Mouse (Mus musculus): Measurements from ENCODE around the gene Lrrc55. TPM values are rescaled to one million over a fixed set of nuclear protein-coding genes. Genes with fewer than 3 reads are reported as not detected.

Gene Lrrc55
- polyA plus RNA-seq, 1 experiment from 2014 or later: 2.8 TPM

- Histone ChIP-seq H3K27me3 (no peaks in the 10 kb centered on the region), H3K36me3 (replicated peaks) (no peaks in the 10 kb centered on the region), H3K4me1 (peaks cover 17% of the 10 kb centered on the region), H3K9me3 (no peaks in the 10 kb centered on the region), H3K9ac (no peak overlapping the region), H3K4me2 (no peak overlapping the region), H3K4me3 (replicated peaks) (no peak overlapping the region), H3K27ac (0 out of 2 replicates have a peak overlapping the region, but pooled peaks have one; percentile 19)
- ATAC-seq (ENCODE audit: low FRiP score): peak; percentile 67
- 10% methylated on average over 1 of the region's 1 CpGs for WGBS
These were observed 35.3 kb downstream of the Lrrc55 start for GRCm38 (mm10) chr2:85161638-85162093.

- H3K4me3 ChIP-seq (replicated peaks): no peak overlapping the region
- H3K9ac ChIP-seq: no peak overlapping the region
- no peaks in the 10 kb centered on the region for H3K36me3 ChIP-seq (replicated peaks)
- H3K27ac ChIP-seq: no peak overlapping the region
- no peak overlapping the region for H3K4me2 ChIP-seq
- ATAC-seq (ENCODE audit: low FRiP score): peak; percentile 68
- H3K4me1 ChIP-seq: peaks cover 17% of the 10 kb centered on the region
- H3K27me3 ChIP-seq: no peaks in the 10 kb centered on the region
- H3K9me3 ChIP-seq: no peaks in the 10 kb centered on the region
- 84% methylated on average over 4 of the region's 4 CpGs for WGBS
These were observed 35.9 kb downstream of the Lrrc55 start for GRCm38 (mm10) chr2:85160901-85161637.

GRCm38 (mm10) chr2:85157382-85157781, 39.6 kb downstream of the Lrrc55 start:
- Histone ChIP-seq H3K4me2 (no peak overlapping the region), H3K9me3 (no peaks in the 10 kb centered on the region), H3K36me3 (replicated peaks) (no peaks in the 10 kb centered on the region), H3K4me1 (peaks cover 14% of the 10 kb centered on the region), H3K4me3 (replicated peaks) (no peak overlapping the region), H3K9ac (no peak overlapping the region), H3K27me3 (no peaks in the 10 kb centered on the region), H3K27ac (no peak overlapping the region)
- WGBS: 93% methylated on average over 3 of the region's 3 CpGs
- no peak for ATAC-seq (ENCODE audit: low FRiP score)

DNA sequence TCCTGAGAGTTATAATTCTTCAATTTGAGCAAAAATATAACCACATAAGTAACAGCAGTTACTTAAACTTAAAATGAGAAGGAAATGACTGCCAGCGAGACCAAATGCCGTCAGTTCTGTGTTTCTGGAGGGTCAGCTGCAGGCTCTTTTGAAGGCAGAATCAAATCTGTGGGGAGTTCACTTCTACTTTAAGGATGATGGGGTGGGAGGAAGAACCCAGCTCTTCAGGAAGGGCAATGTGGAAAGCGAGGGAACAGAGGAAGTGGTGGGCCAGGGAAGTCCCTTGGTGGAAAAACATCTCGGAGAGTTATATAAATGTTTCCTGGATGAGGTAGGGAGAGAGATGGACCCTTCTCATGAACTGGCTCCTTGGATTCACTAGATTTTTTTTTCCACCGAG, 40.9 kb downstream of the Lrrc55 start:
- no peaks in the 10 kb centered on the region for H3K9me3 ChIP-seq
- H3K36me3 ChIP-seq (replicated peaks): no peaks in the 10 kb centered on the region
- H3K27ac ChIP-seq: no peak overlapping the region
- no peak for ATAC-seq (ENCODE audit: low FRiP score)
- H3K4me2 ChIP-seq: no peak overlapping the region
- no peaks in the 10 kb centered on the region for H3K27me3 ChIP-seq
- H3K4me3 ChIP-seq (replicated peaks): no peak overlapping the region
- 0 out of 2 replicates have a peak, but pooled peaks cover 6% of the 10 kb centered on the region for H3K4me1 ChIP-seq
- H3K9ac ChIP-seq: no peak overlapping the region
- WGBS: 92% methylated on average over 5 of the region's 5 CpGs

- no peaks in the 10 kb centered on the region for H3K27me3 ChIP-seq
- no peak overlapping the region for H3K4me3 ChIP-seq (replicated peaks)
- H3K4me2 ChIP-seq: no peak overlapping the region
- WGBS: 92% methylated on average over 9 of the region's 9 CpGs
- H3K9ac ChIP-seq: no peak overlapping the region
- H3K36me3 ChIP-seq (replicated peaks): no peaks in the 10 kb centered on the region
- H3K9me3 ChIP-seq: no peaks in the 10 kb centered on the region
- H3K4me1 ChIP-seq: no peaks in the 10 kb centered on the region
- H3K27ac ChIP-seq: no peak overlapping the region
- no peak for ATAC-seq (ENCODE audit: low FRiP score)
These were observed 41.7 kb downstream of the Lrrc55 start for GRCm38 (mm10) chr2:85155334-85155733.

- no peak overlapping the region for H3K9ac ChIP-seq
- ATAC-seq (ENCODE audit: low FRiP score): no peak
- H3K4me3 ChIP-seq (replicated peaks): no peak overlapping the region
- no peaks in the 10 kb centered on the region for H3K36me3 ChIP-seq (replicated peaks)
- H3K27me3 ChIP-seq: no peaks in the 10 kb centered on the region
- WGBS: 88% methylated on average over 2 of the region's 2 CpGs
- no peak overlapping the region for H3K27ac ChIP-seq
- H3K4me2 ChIP-seq: no peak overlapping the region
- H3K4me1 ChIP-seq: no peaks in the 10 kb centered on the region
- no peaks in the 10 kb centered on the region for H3K9me3 ChIP-seq
These were observed 45.8 kb downstream of the Lrrc55 start for GRCm38 (mm10) chr2:85151233-85151632.

- H3K4me3 ChIP-seq (replicated peaks): no peak overlapping the region
- ATAC-seq (ENCODE audit: low FRiP score): no peak
- no peaks in the 10 kb centered on the region for H3K4me1 ChIP-seq
- no peaks in the 10 kb centered on the region for H3K36me3 ChIP-seq (replicated peaks)
- no peaks in the 10 kb centered on the region for H3K27me3 ChIP-seq
- H3K9ac ChIP-seq: no peak overlapping the region
- 85% methylated on average over 1 of the region's 1 CpGs for WGBS
- H3K9me3 ChIP-seq: no peaks in the 10 kb centered on the region
- no peak overlapping the region for H3K27ac ChIP-seq
- H3K4me2 ChIP-seq: no peak overlapping the region
These were observed 46.6 kb downstream of the Lrrc55 start for GRCm38 (mm10) chr2:85150373-85150772.

GRCm38 (mm10) chr2:85147481-85147880, 49.5 kb downstream of the Lrrc55 start:
- H3K4me3 ChIP-seq (replicated peaks): no peak overlapping the region
- H3K4me1 ChIP-seq: no peaks in the 10 kb centered on the region
- H3K27me3 ChIP-seq: no peaks in the 10 kb centered on the region
- H3K36me3 ChIP-seq (replicated peaks): no peaks in the 10 kb centered on the region
- H3K4me2 ChIP-seq: no peak overlapping the region
- H3K9ac ChIP-seq: no peak overlapping the region
- no peak overlapping the region for H3K27ac ChIP-seq
- no peaks in the 10 kb centered on the region for H3K9me3 ChIP-seq
- WGBS: 88% methylated on average over 2 of the region's 2 CpGs
- no peak for ATAC-seq (ENCODE audit: low FRiP score)

GRCm38 (mm10) chr2:85145346-85145745, 51.7 kb downstream of the Lrrc55 start:
- WGBS: 82% methylated on average over 3 of the region's 3 CpGs
- H3K4me3 ChIP-seq (replicated peaks): no peak overlapping the region
- no peak for ATAC-seq (ENCODE audit: low FRiP score)
- H3K9me3 ChIP-seq: no peaks in the 10 kb centered on the region
- H3K4me2 ChIP-seq: no peak overlapping the region
- no peaks in the 10 kb centered on the region for H3K4me1 ChIP-seq
- no peaks in the 10 kb centered on the region for H3K36me3 ChIP-seq (replicated peaks)
- H3K9ac ChIP-seq: no peak overlapping the region
- H3K27me3 ChIP-seq: no peaks in the 10 kb centered on the region
- no peak overlapping the region for H3K27ac ChIP-seq

- Histone ChIP-seq H3K36me3 (replicated peaks) (no peaks in the 10 kb centered on the region), H3K27me3 (no peaks in the 10 kb centered on the region), H3K9ac (no peak overlapping the region), H3K27ac (no peak overlapping the region), H3K9me3 (no peaks in the 10 kb centered on the region), H3K4me1 (no peaks in the 10 kb centered on the region), H3K4me3 (replicated peaks) (no peak overlapping the region), H3K4me2 (no peak overlapping the region)
- WGBS: 88% methylated on average over 2 of the region's 2 CpGs
- no peak for ATAC-seq (ENCODE audit: low FRiP score)
These were observed 52.1 kb downstream of the Lrrc55 start for GRCm38 (mm10) chr2:85144908-85145307.

GRCm38 (mm10) chr2:85140833-85141232, 56.2 kb downstream of the Lrrc55 start:
- H3K27me3 ChIP-seq: no peaks in the 10 kb centered on the region; the same call in 1 of the 2 replicates
- no peak for ATAC-seq (ENCODE audit: low FRiP score)
- H3K4me3 ChIP-seq (replicated peaks): no peak overlapping the region
- H3K27ac ChIP-seq: no peak overlapping the region
- no peaks in the 10 kb centered on the region for H3K4me1 ChIP-seq
- no peaks in the 10 kb centered on the region for H3K9me3 ChIP-seq
- H3K36me3 ChIP-seq (replicated peaks): no peaks in the 10 kb centered on the region
- H3K4me2 ChIP-seq: no peak overlapping the region
- H3K9ac ChIP-seq: no peak overlapping the region

DNA sequence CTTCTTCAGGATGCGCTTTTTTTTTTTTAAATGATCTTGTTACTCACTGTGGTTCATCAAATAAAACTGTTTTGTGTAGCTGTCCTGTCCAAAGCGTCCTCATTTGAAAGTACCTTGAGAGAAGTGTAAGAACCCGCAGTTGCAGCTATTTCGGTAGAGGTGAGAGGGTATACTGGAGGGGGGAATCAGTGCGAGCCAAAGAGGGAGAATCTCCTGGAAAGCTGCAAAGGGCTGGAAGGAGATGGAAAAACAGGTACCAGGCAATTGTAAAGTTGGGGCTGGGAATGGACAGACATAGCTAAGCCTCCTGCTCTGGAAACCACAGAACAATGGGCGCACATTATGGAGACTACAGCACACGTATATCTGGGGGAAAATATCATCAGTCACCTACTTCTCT, 57.2 kb downstream of the Lrrc55 start:
- Histone ChIP-seq H3K27ac (no peak overlapping the region), H3K27me3 (no peaks in the 10 kb centered on the region; the same call in 1 of the 2 replicates), H3K9me3 (no peaks in the 10 kb centered on the region), H3K4me1 (no peaks in the 10 kb centered on the region), H3K4me2 (no peak overlapping the region), H3K36me3 (replicated peaks) (no peaks in the 10 kb centered on the region), H3K9ac (no peak overlapping the region), H3K4me3 (replicated peaks) (no peak overlapping the region)
- no peak for ATAC-seq (ENCODE audit: low FRiP score)
- 77% methylated on average over 7 of the region's 7 CpGs for WGBS

DNA sequence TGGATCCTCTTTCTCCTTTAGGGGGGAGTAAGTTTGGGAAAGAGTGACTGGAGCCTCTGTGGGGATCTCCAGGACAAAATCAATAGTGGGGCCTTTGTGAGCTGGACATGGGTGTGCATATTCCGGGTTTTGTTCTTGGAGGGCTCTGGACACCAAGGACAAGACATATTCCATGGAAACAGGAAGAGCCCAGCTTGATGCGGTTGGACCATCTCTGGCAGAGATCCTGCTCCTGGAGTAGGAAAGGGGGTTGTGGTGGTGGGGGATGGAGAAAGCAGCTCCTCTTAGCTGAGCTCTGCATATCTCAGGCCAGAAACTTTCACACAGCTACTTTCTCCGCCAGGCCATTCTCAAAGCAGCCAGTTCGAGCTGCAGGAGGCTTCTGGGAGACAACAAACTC, 57.6 kb downstream of the Lrrc55 start:
- Histone ChIP-seq H3K27me3 (no peaks in the 10 kb centered on the region; the same call in 1 of the 2 replicates), H3K4me1 (no peaks in the 10 kb centered on the region), H3K4me2 (no peak overlapping the region), H3K9ac (no peak overlapping the region), H3K36me3 (replicated peaks) (no peaks in the 10 kb centered on the region), H3K4me3 (replicated peaks) (no peak overlapping the region), H3K27ac (no peak overlapping the region), H3K9me3 (no peaks in the 10 kb centered on the region)
- no peak for ATAC-seq (ENCODE audit: low FRiP score)
- 62% methylated on average over 4 of the region's 4 CpGs for WGBS
